Mouse (Mus musculus) bone marrow macrophage, adult 2 months (primary cell): ENCODE measurements around the gene Uchl4. TPM values are rescaled to one million over a fixed set of nuclear protein-coding genes. Genes with fewer than 3 reads are reported as not detected.

ENCODE experiments used
- H3K27ac ChIP-seq: 2 replicates; pipeline ENCODE4 v1.5.1; 2012; ENCODE audit warnings: low read depth, low read length; ENCODE audit not compliant: insufficient read depth
- H3K4me1 ChIP-seq: 2 replicates; pipeline ENCODE4 v1.6.1; 2012; ENCODE audit warnings: low read length; ENCODE audit not compliant: control insufficient read depth, insufficient read depth
- H3K4me3 ChIP-seq: 2 replicates; pipeline ENCODE4 v1.5.1; 2012; ENCODE audit warnings: mild to moderate bottlenecking, low read length, moderate library complexity; ENCODE audit not compliant: insufficient read depth
- CTCF ChIP-seq: IDR thresholded peaks from 2 replicates; pipeline ENCODE4 v1.5.1; 2012; ENCODE audit warnings: low read depth, mild to moderate bottlenecking, low read length, moderate library complexity
- POLR2A ChIP-seq: IDR thresholded peaks from 2 replicates; pipeline ENCODE4 v1.6.1; 2012; ENCODE audit warnings: mild to moderate bottlenecking, low read depth, low read length, borderline replicate concordance
- polyA plus RNA-seq: library from polyadenylated mRNA; stranded (reverse); fragments of >200 nt; gene quantifications from 2 replicates; pipeline ENCODE4 v1.2.4, GENCODE M21; 2012; ENCODE audit not compliant: missing spikeins, insufficient read depth, insufficient read length

The Uchl4 gene
- polyA plus RNA-seq, 1 experiment = 2.1 TPM

- Histone ChIP-seq H3K4me3 (peak overlapping the region; percentile 86), H3K4me1 (peaks cover 3% of the 10 kb centered on the region; the same call in 1 of the 2 replicates), H3K27ac (no peak overlapping the region)
- TF ChIP-seq CTCF (no peak), POLR2A (no peak)
These were observed 47.5 kb downstream of the Uchl4 start for GRCm38 (mm10) chr9:64282404-64282987.

Other genes with a start within 250 kb of the Uchl4 start
- gene Smad6, start 213.1 kb upstream of the Uchl4 start, polyA plus RNA-seq = 0.62 and 0.72 TPM in 2 replicates
- not detected in 2 replicates for gene Lctl, start 118.1 kb upstream of the Uchl4 start, polyA plus RNA-seq
- gene Zwilch, start 62.1 kb upstream of the Uchl4 start, polyA plus RNA-seq = 16.9 and 22.3 TPM in 2 replicates
- gene Rpl4, start 61.8 kb upstream of the Uchl4 start, polyA plus RNA-seq = 1,013 and 1,015 TPM in 2 replicates
- gene Snapc5, start 55.9 kb upstream of the Uchl4 start, polyA plus RNA-seq = 53.5 and 58.0 TPM in 2 replicates
- 79.9 and 83.4 TPM in 2 replicates for gene Map2k1, start 18.4 kb downstream of the Uchl4 start, polyA plus RNA-seq
- 26.8 and 29.6 TPM in 2 replicates for gene Tipin, start 46.4 kb downstream of the Uchl4 start, polyA plus RNA-seq
- 13.2 and 14.7 TPM in 2 replicates for gene Dis3l, start 106.1 kb downstream of the Uchl4 start, polyA plus RNA-seq
- gene Megf11, start 150.4 kb downstream of the Uchl4 start, polyA plus RNA-seq = not detected in 2 replicates